Mouse (Mus musculus) kidney, adult 2 months (tissue): ENCODE results near the gene BC030870. TPM values are rescaled to one million over a fixed set of nuclear protein-coding genes. Genes with fewer than 3 reads are reported as not detected.
A peak's percentile ranks its signal among the peaks of the same experiment; 100 is the strongest.

ENCODE experiments used
- DNase-seq: peaks from one replicate; pipeline ENCODE4 v3.0.0; 2021
- H3K27ac ChIP-seq: fragments of 200-500 bp; 2 replicates; pipeline ENCODE4 v1.5.1; 2012; ENCODE audit warnings: low read depth, low read length, control low read depth, inconsistent platforms; ENCODE audit not compliant: insufficient read depth
- H3K27me3 ChIP-seq: fragments of 200-500 bp; replicated peaks from 2 replicates; pipeline ENCODE4 v1.6.1; 2012; ENCODE audit warnings: mild to moderate bottlenecking, moderate library complexity, low read length, inconsistent platforms; ENCODE audit not compliant: control insufficient read depth, insufficient read depth
- H3K36me3 ChIP-seq: fragments of 200-500 bp; 2 replicates; pipeline ENCODE4 v1.6.1; 2012; ENCODE audit warnings: mild to moderate bottlenecking, moderate library complexity, low read length, inconsistent platforms; ENCODE audit not compliant: control insufficient read depth, insufficient read depth
- H3K4me1 ChIP-seq: fragments of 200-500 bp; 2 replicates; pipeline ENCODE4 v1.6.1; 2011; ENCODE audit warnings: low read length; ENCODE audit not compliant: control insufficient read depth, insufficient read depth
- H3K4me3 ChIP-seq: fragments of 200-500 bp; 2 replicates; pipeline ENCODE4 v1.5.1; 2011; ENCODE audit warnings: mild to moderate bottlenecking, low read depth, low read length, control low read depth; ENCODE audit not compliant: insufficient read depth
- CTCF ChIP-seq: fragments of 200-500 bp; conservative IDR thresholded peaks from 2 replicates; pipeline ENCODE4 v1.5.1; 2011; ENCODE audit warnings: low read depth, mild to moderate bottlenecking, control low read depth, low read length, moderate library complexity, mixed read lengths; ENCODE audit not compliant: insufficient read depth, insufficient read length
- POLR2A ChIP-seq: fragments of 200-500 bp; IDR thresholded peaks from one replicate; pipeline ENCODE4 v1.6.1; 2011; ENCODE audit warnings: low read depth, low read length, control low read depth
- WGBS: fragments of 180-500 bp; shearing (Covaris S2); methylation state at CpG from one replicate; pipeline ENCODE4 v1.1.7; 2018; 5-methylcytosine and 5-hydroxymethylcytosine counted together
- polyA plus RNA-seq: library from polyadenylated mRNA; depleted of rRNA; stranded (reverse); fragments of >200 nt; gene quantifications from 2 replicates; pipeline ENCODE4 v1.2.3, GENCODE M21; 2012; rRNA removed

Gene BC030870
- polyA plus RNA-seq, 1 experiment: 0.08 TPM

DNA sequence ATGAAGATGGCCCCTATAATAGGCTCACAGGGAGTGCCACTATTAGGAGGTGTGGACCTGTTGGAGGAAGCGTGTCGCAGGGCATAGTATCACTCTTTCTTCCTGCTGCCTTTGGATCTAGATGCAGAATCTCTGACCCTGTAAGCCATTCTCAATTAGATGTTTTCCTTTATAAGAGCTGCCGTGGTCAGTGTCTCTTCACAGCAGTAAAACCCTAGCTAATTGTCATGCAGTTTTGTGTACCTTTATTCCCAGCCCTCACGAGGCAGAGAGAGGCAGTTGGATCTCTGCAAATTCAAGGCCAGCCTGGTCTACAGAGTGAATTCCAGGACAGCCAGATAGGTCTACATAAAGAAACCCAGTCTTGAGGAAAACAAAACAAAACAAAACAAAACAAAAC, 67.2 kb downstream of the BC030870 start:
- no peak for TF ChIP-seq CTCF
- TF ChIP-seq POLR2A: no peak
- no peak overlapping the region for H3K27ac ChIP-seq
- no peak overlapping the region for H3K4me3 ChIP-seq
- H3K27me3 ChIP-seq: no peaks in the 10 kb centered on the region
- no peaks in the 10 kb centered on the region for H3K36me3 ChIP-seq
- 80% methylated on average over 4 of the region's 4 CpGs for WGBS
- H3K4me1 ChIP-seq: no peaks in the 10 kb centered on the region
- no peak for DNase-seq

DNA sequence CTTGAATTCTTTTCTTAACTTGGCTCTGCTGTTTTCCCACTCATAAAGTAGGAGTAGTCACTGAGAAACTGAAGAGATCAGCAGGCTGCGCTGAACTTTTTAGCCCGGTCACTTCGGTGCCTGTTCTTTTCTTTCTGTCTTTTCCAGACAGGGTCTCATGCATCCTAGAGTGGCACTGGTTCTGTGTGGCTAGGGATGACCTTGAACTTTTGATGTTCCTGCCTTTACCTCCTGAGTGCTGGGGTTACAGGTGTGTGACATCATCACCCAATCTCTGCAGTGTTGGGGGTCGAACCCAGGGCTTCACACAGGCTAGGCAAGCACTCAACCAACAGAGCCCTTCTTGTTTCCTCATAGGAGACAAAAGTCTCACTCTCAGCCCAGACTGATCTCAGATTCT, 72.6 kb downstream of the BC030870 start:
- TF ChIP-seq CTCF (no peak), POLR2A (no peak)
- Histone ChIP-seq H3K27ac (no peak overlapping the region), H3K36me3 (no peaks in the 10 kb centered on the region), H3K4me3 (no peak overlapping the region), H3K4me1 (no peaks in the 10 kb centered on the region), H3K27me3 (no peaks in the 10 kb centered on the region)
- 88% methylated on average over 4 of the region's 4 CpGs for WGBS
- no peak for DNase-seq

DNA sequence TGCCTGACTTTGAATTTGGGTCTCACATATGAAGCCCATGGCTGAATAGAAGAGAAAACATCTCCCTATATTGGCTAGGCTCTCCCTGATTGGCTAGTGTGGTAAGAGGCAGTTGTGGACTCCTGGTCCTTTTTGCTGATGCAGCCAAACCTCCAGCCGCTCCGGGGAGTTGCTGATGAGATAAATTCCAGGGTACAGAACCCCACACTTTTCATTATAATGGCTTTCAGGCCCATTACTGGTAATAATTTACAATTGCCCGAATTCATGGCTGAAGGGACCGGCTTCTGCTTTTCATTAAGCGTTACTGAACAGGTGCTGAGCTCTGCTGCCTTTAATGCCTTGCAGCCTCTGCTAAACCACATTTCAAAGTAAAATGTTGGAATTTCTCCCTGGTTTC, 75.4 kb downstream of the BC030870 start:
- no peak overlapping the region for H3K27ac ChIP-seq
- H3K4me1 ChIP-seq: no peaks in the 10 kb centered on the region
- no peaks in the 10 kb centered on the region for H3K36me3 ChIP-seq
- TF ChIP-seq POLR2A: no peak
- TF ChIP-seq CTCF: no peak
- H3K27me3 ChIP-seq: no peaks in the 10 kb centered on the region
- H3K4me3 ChIP-seq: no peak overlapping the region
- DNase-seq: no peak
- WGBS: 28% methylated on average over 5 of the region's 5 CpGs

DNA sequence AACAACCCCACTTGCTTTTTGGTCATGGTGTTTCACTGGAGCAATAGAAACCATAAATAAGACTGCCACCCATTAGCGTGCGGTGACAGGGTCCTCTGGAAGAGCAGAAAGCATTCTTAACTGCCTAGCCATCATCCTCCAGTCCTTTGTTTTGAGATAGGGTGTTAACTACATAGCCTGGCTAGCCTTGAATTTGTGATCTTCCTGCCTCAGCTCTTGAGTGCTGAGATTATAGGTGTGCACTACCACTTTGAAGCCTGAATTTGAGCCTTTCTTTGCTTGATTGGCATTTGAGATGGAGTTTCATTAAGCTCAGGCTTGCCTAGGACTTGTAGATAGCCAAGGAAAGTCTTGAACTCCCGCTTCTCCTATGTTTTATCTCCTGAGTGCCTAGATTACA, 75.8 kb downstream of the BC030870 start:
- no peak overlapping the region for H3K4me3 ChIP-seq
- no peak for DNase-seq
- WGBS: 82% methylated on average over 3 of the region's 3 CpGs
- H3K27me3 ChIP-seq: no peaks in the 10 kb centered on the region
- H3K36me3 ChIP-seq: no peaks in the 10 kb centered on the region
- TF ChIP-seq POLR2A: no peak
- no peak overlapping the region for H3K27ac ChIP-seq
- no peaks in the 10 kb centered on the region for H3K4me1 ChIP-seq

DNA sequence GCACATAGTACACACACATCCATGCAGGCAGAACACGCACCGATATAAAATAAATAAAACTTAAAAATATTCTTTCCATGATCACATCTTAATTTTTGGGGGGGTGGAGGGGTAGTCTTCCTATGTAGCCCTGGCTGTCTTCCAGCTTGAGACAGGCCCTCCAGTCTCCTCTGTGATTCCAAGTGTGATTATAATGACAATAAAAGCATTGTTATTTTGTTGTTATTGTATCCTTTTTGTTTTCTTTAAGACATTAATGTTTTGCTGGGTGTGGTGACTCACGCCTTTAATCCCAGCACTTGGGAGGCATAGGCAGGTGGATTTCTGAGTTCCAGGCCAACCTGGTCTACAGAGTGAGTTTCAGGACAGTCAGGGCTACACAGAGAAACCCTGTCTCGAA, 81.6 kb downstream of the BC030870 start:
- no peak for TF ChIP-seq POLR2A
- no peak for TF ChIP-seq CTCF
- WGBS: 88% methylated on average over 4 of the region's 4 CpGs
- no peak overlapping the region for H3K4me3 ChIP-seq
- H3K27me3 ChIP-seq: no peaks in the 10 kb centered on the region
- DNase-seq: no peak
- no peaks in the 10 kb centered on the region for H3K4me1 ChIP-seq
- H3K36me3 ChIP-seq: no peaks in the 10 kb centered on the region
- no peak overlapping the region for H3K27ac ChIP-seq

DNA sequence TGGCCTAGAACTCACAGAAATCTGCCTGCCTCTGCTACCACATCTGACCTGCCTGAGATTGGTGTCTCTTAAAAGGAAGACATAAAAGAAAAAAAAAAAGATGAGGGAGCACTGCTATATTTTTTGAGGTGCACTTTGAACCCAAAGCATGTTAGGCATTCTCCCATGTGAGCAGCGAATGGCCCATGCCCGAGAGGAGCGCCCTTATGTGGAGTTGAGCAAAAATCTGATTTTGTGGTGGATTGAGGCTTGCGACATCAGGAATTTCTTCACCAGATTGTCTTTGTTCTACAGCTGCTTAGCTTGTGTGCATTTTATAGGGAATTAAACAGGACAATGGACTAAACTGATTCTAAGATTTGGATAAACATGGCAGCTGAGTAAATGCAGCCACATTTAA, 82.2 kb downstream of the BC030870 start:
- Histone ChIP-seq H3K4me1 (no peaks in the 10 kb centered on the region), H3K27me3 (no peaks in the 10 kb centered on the region), H3K4me3 (no peak overlapping the region), H3K36me3 (no peaks in the 10 kb centered on the region), H3K27ac (no peak overlapping the region)
- DNase-seq: no peak
- TF ChIP-seq POLR2A (no peak), CTCF (no peak)
- 94% methylated on average over 4 of the region's 4 CpGs for WGBS

DNA sequence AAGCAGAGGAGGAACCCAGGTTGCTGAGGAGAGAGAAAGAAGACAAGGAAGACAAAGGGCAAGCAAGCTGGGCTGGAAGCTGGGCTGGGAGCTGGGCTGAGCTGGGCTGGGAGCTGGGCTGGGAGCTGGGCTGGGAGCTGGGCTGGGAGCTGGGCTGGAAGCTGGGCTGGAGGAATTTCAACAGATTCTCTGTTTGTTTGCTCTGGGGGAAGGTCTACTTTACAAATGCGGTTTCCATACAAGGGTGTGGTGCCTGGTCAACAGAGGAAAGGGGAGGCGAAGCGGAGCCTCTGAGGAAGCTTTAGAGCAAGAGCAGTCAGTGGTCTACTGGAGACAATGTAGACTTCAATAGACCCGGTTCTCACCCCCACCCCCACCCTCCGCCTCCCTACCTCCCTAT, 82.8 kb downstream of the BC030870 start:
- Histone ChIP-seq H3K36me3 (no peaks in the 10 kb centered on the region), H3K27ac (no peak overlapping the region), H3K4me3 (no peak overlapping the region), H3K4me1 (no peaks in the 10 kb centered on the region), H3K27me3 (no peaks in the 10 kb centered on the region)
- TF ChIP-seq POLR2A (no peak), CTCF (no peak)
- no peak for DNase-seq
- 71% methylated on average over 5 of the region's 5 CpGs for WGBS

DNA sequence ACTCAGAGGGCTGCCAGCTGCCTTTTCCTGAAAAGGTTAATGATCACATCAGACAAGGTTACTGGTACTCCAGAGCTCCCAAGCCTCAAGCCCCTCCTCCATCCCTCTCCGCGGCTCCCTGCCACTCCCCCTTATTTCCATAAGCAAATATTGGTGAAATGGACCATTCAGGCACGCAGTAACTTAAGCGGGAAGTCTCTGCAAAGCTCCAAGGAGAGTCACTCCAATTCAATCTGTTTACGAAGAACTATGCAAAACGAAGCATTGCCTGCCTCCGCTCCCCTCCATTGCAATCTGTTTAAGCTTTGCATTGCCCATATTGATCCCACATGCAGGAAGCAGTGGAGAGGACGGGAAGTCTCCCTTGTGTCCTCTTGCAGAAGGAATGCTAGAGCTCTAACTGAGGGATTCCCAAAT, 92.2 kb downstream of the BC030870 start, which contains the start of gene Apela:
Apela (minus strand) TSS at position 220 of the 417 bp plus-strand sequence.
- H3K4me3 ChIP-seq: peak within 1 kb of the TSS; percentile 44

More for the DNA sequence above, 92.2 kb downstream of the BC030870 start, which contains the start of gene Apela:
- under 1% methylated on average over 8 of the region's 8 CpGs for WGBS
- Histone ChIP-seq H3K27ac (peak within 1 kb of the TSS; percentile 59), H3K36me3 (no peaks in the 10 kb centered on the region), H3K27me3 (no peaks in the 10 kb centered on the region), H3K4me1 (peaks cover 3% of the 10 kb centered on the region; the same call in 1 of the 2 replicates)
- DNase-seq: peak; percentile 77
- TF ChIP-seq POLR2A (no peak), CTCF (no peak)

Other genes starting within 250 kb of the BC030870 start
- 82.6 and 83.5 TPM in 2 replicates for gene Tmem192, start 182.4 kb downstream of the BC030870 start, polyA plus RNA-seq
- gene Trim75, start 141.7 kb downstream of the BC030870 start, polyA plus RNA-seq: 0.03 and 0.10 TPM in 2 replicates
- gene Trim61, start 111.0 kb downstream of the BC030870 start, polyA plus RNA-seq: 0.37 and 0.69 TPM in 2 replicates
- gene Trim60, start 111.0 kb downstream of the BC030870 start, polyA plus RNA-seq: 0.27 and 0.41 TPM in 2 replicates
- gene Apela, start 92.2 kb downstream of the BC030870 start, polyA plus RNA-seq: 79.9 and 119 TPM in 2 replicates
- gene Gm10663, start 54.5 kb downstream of the BC030870 start, polyA plus RNA-seq: not detected in 2 replicates